Mouse (Mus musculus): ENCODE results near the gene Gskip.

- TF ChIP-seq ZC3H11A (IDR thresholded peaks at IDR 0.05; ENCODE audit: borderline replicate concordance, low read depth, low read length) (no peak), ZNF384 (IDR thresholded peaks at IDR 0.05; ENCODE audit: low read depth, low read length) (no peak)
These were observed 41.8 kb upstream of the Gskip start for GRCm38 (mm10) chr12:105642770-105643321.

Measured in ES-E14 (cell line).